Mouse (Mus musculus): ENCODE measurements at regions not wholly inside any gene's neighbourhood (a gene's known extent, or its start where the extent isn't known, plus 50 kb on each side); places are given as distances from the start of the nearest gene placed in this dataset.

GRCm38 (mm10) chr15:56516095-56516494 lies 961.3 kb downstream of the Slc22a22 start:
- Histone ChIP-seq H3K27ac (ENCODE audit: low read length) (no peak overlapping the region), H3K36me3 (ENCODE audit: insufficient read depth, low read length) (no peaks in the 10 kb centered on the region), H3K27me3 (ENCODE audit: insufficient read depth, low read length) (no peaks in the 10 kb centered on the region), H3K4me3 (ENCODE audit: low read length) (no peak overlapping the region), H3K9me3 (ENCODE audit: low read length) (no peaks in the 10 kb centered on the region), H3K9ac (replicated peaks; ENCODE audit: low read length) (no peak overlapping the region), H3K4me2 (replicated peaks; ENCODE audit: low read depth, low read length) (no peak overlapping the region), H3K4me1 (ENCODE audit: insufficient read depth, low read length) (no peaks in the 10 kb centered on the region; the same call in 1 of the 2 replicates)
- no peak for ATAC-seq (ENCODE audit: low FRiP score, low TSS enrichment)
- WGBS: 66% methylated on average over 2 of the region's 2 CpGs

DNA sequence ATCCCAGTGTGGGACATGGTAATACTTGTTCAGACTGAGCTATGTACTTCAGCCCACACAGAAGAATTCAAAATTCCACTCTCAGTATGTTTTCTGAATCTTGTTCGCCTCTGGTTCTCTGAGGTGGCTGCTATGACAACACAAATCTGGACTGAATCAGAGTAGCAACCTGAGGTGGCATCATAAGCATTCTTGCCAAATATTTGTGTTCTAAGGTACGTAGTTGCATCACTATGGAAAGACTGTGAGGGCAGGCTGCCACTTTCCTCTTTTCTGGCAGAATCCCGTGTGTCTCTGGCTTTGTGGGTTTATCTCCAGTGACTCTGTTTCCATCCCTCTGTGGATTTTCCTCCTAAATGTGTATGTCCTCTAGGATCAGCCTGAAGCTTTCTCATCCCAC lies 978.7 kb downstream of the Slc22a22 start:
- H3K4me2 ChIP-seq (replicated peaks; ENCODE audit: low read depth, low read length): no peak overlapping the region
- no peaks in the 10 kb centered on the region for H3K36me3 ChIP-seq (ENCODE audit: insufficient read depth, low read length)
- 79% methylated on average over 3 of the region's 3 CpGs for WGBS
- no peak overlapping the region for H3K27ac ChIP-seq (ENCODE audit: low read length)
- H3K9me3 ChIP-seq (ENCODE audit: low read length): no peaks in the 10 kb centered on the region
- no peaks in the 10 kb centered on the region for H3K27me3 ChIP-seq (ENCODE audit: insufficient read depth, low read length)
- no peak for ATAC-seq (ENCODE audit: low FRiP score, low TSS enrichment)
- H3K4me3 ChIP-seq (ENCODE audit: low read length): no peak overlapping the region
- H3K9ac ChIP-seq (replicated peaks; ENCODE audit: low read length): no peak overlapping the region
- no peaks in the 10 kb centered on the region for H3K4me1 ChIP-seq (ENCODE audit: insufficient read depth, low read length)

DNA sequence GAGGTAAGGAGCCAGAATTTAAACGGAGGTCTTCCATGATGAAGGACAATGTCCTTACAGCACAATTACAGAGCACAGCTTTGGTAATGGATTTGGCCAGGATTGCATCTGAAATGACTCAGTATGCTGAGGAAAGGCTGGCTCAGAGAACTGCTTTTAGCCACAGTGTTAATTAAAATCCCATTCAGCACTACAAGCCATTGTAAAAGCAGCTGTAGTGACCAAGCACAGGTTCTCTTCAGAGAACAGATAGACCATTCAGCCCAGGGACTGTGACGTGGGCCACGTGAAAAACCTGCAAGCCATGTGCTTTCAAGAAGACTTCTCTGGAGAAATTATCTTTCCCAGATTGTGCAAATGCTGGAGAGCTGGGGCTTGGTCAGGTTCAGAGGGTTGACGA lies 979.7 kb downstream of the Slc22a22 start:
- no peak overlapping the region for H3K4me2 ChIP-seq (replicated peaks; ENCODE audit: low read depth, low read length)
- 69% methylated on average over 4 of the region's 4 CpGs for WGBS
- no peaks in the 10 kb centered on the region for H3K27me3 ChIP-seq (ENCODE audit: insufficient read depth, low read length)
- ATAC-seq (ENCODE audit: low FRiP score, low TSS enrichment): no peak
- H3K27ac ChIP-seq (ENCODE audit: low read length): no peak overlapping the region
- H3K9ac ChIP-seq (replicated peaks; ENCODE audit: low read length): no peak overlapping the region
- no peaks in the 10 kb centered on the region for H3K4me1 ChIP-seq (ENCODE audit: insufficient read depth, low read length)
- no peak overlapping the region for H3K4me3 ChIP-seq (ENCODE audit: low read length)
- H3K9me3 ChIP-seq (ENCODE audit: low read length): no peaks in the 10 kb centered on the region
- H3K36me3 ChIP-seq (ENCODE audit: insufficient read depth, low read length): no peaks in the 10 kb centered on the region

GRCm38 (mm10) chr15:56496355-56496754 lies 981.1 kb downstream of the Slc22a22 start:
- H3K36me3 ChIP-seq (ENCODE audit: insufficient read depth, low read length): no peaks in the 10 kb centered on the region
- no peak overlapping the region for H3K4me2 ChIP-seq (replicated peaks; ENCODE audit: low read depth, low read length)
- H3K9me3 ChIP-seq (ENCODE audit: low read length): no peaks in the 10 kb centered on the region
- no peak overlapping the region for H3K4me3 ChIP-seq (ENCODE audit: low read length)
- H3K9ac ChIP-seq (replicated peaks; ENCODE audit: low read length): no peak overlapping the region
- 86% methylated on average over 2 of the region's 2 CpGs for WGBS
- ATAC-seq (ENCODE audit: low FRiP score, low TSS enrichment): no peak
- H3K27ac ChIP-seq (ENCODE audit: low read length): no peak overlapping the region
- no peaks in the 10 kb centered on the region for H3K27me3 ChIP-seq (ENCODE audit: insufficient read depth, low read length)
- no peaks in the 10 kb centered on the region for H3K4me1 ChIP-seq (ENCODE audit: insufficient read depth, low read length)

- Histone ChIP-seq H3K36me3 (ENCODE audit: insufficient read depth, low read length) (no peaks in the 10 kb centered on the region), H3K9me3 (ENCODE audit: low read length) (no peaks in the 10 kb centered on the region), H3K27me3 (ENCODE audit: insufficient read depth, low read length) (no peaks in the 10 kb centered on the region), H3K27ac (ENCODE audit: low read length) (no peak overlapping the region), H3K4me2 (replicated peaks; ENCODE audit: low read depth, low read length) (no peak overlapping the region), H3K4me1 (ENCODE audit: insufficient read depth, low read length) (no peaks in the 10 kb centered on the region), H3K9ac (replicated peaks; ENCODE audit: low read length) (no peak overlapping the region), H3K4me3 (ENCODE audit: low read length) (no peak overlapping the region)
- WGBS: 85% methylated on average over 3 of the region's 3 CpGs
- ATAC-seq (ENCODE audit: low FRiP score, low TSS enrichment): no peak
Observed at GRCm38 (mm10) chr15:56485931-56486330, 991.5 kb downstream of the Slc22a22 start.

DNA sequence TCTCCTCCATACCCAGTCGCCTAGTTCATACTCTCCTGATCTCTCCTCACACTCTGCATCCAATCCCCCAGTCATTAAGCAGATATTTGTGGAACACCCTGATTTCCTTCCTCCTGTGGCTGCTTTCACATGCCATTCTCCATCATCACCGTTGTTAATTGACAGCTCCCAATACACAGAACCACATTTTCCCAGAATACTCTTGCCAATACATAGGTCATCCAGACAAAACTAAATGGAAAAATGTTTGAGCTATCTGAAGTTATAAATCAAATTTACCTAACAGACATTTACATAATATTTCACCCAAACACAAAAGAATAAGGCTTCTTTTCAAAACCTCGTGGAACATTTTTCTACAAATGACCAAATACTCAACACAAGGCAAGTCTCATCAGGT lies 992.7 kb downstream of the Slc22a22 start:
- Histone ChIP-seq H3K27me3 (ENCODE audit: insufficient read depth, low read length) (no peaks in the 10 kb centered on the region), H3K4me3 (ENCODE audit: low read length) (no peak overlapping the region), H3K9ac (replicated peaks; ENCODE audit: low read length) (no peak overlapping the region), H3K36me3 (ENCODE audit: insufficient read depth, low read length) (no peaks in the 10 kb centered on the region), H3K27ac (ENCODE audit: low read length) (no peak overlapping the region), H3K9me3 (ENCODE audit: low read length) (no peaks in the 10 kb centered on the region), H3K4me1 (ENCODE audit: insufficient read depth, low read length) (no peaks in the 10 kb centered on the region), H3K4me2 (replicated peaks; ENCODE audit: low read depth, low read length) (no peak overlapping the region)
- ATAC-seq (ENCODE audit: low FRiP score, low TSS enrichment): no peak
- WGBS: 76% methylated on average over 3 of the region's 3 CpGs

GRCm38 (mm10) chr15:56479682-56480081 lies 997.7 kb downstream of the Slc22a22 start:
- Histone ChIP-seq H3K4me3 (ENCODE audit: low read length) (no peak overlapping the region), H3K4me1 (ENCODE audit: insufficient read depth, low read length) (no peaks in the 10 kb centered on the region), H3K27me3 (ENCODE audit: insufficient read depth, low read length) (no peaks in the 10 kb centered on the region), H3K27ac (ENCODE audit: low read length) (no peak overlapping the region), H3K4me2 (replicated peaks; ENCODE audit: low read depth, low read length) (no peak overlapping the region), H3K9ac (replicated peaks; ENCODE audit: low read length) (no peak overlapping the region), H3K9me3 (ENCODE audit: low read length) (no peaks in the 10 kb centered on the region), H3K36me3 (ENCODE audit: insufficient read depth, low read length) (no peaks in the 10 kb centered on the region)
- no peak for ATAC-seq (ENCODE audit: low FRiP score, low TSS enrichment)

DNA sequence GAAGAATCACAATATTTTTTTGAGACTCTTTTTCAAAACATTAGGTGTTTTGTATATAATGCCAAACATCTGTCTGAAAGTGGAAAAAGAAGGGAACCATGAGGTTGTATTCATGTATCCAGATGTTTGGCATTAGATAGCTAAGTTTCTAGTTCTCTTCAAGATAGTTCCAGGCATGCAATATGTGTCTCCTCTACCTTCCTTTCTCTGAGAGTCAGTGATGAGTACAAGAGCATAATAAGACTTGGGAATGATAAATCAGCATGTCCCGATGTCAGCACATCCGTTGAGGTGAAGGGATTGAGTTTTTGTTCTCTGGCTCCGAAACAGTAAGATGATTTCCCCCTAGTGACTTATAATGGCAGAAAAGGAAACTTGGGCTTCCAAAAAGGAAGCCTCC lies 998.4 kb downstream of the Slc22a22 start:
- WGBS: 53% methylated on average over 3 of the region's 3 CpGs
- Histone ChIP-seq H3K4me1 (ENCODE audit: insufficient read depth, low read length) (no peaks in the 10 kb centered on the region), H3K4me3 (ENCODE audit: low read length) (no peak overlapping the region), H3K9ac (replicated peaks; ENCODE audit: low read length) (no peak overlapping the region), H3K36me3 (ENCODE audit: insufficient read depth, low read length) (no peaks in the 10 kb centered on the region), H3K4me2 (replicated peaks; ENCODE audit: low read depth, low read length) (no peak overlapping the region), H3K27ac (ENCODE audit: low read length) (no peak overlapping the region), H3K27me3 (ENCODE audit: insufficient read depth, low read length) (no peaks in the 10 kb centered on the region), H3K9me3 (ENCODE audit: low read length) (no peaks in the 10 kb centered on the region)
- ATAC-seq (ENCODE audit: low FRiP score, low TSS enrichment): no peak

- Histone ChIP-seq H3K27ac (ENCODE audit: low read length) (no peak overlapping the region), H3K4me1 (ENCODE audit: insufficient read depth, low read length) (no peaks in the 10 kb centered on the region), H3K9ac (replicated peaks; ENCODE audit: low read length) (no peak overlapping the region), H3K36me3 (ENCODE audit: insufficient read depth, low read length) (no peaks in the 10 kb centered on the region), H3K9me3 (ENCODE audit: low read length) (no peaks in the 10 kb centered on the region), H3K27me3 (ENCODE audit: insufficient read depth, low read length) (no peaks in the 10 kb centered on the region), H3K4me2 (replicated peaks; ENCODE audit: low read depth, low read length) (no peak overlapping the region), H3K4me3 (ENCODE audit: low read length) (no peak overlapping the region)
- 97% methylated on average over 1 of the region's 1 CpGs for WGBS
- ATAC-seq (ENCODE audit: low FRiP score, low TSS enrichment): no peak
Observed at GRCm38 (mm10) chr15:56473679-56474078, 1003.7 kb downstream of the Slc22a22 start.

DNA sequence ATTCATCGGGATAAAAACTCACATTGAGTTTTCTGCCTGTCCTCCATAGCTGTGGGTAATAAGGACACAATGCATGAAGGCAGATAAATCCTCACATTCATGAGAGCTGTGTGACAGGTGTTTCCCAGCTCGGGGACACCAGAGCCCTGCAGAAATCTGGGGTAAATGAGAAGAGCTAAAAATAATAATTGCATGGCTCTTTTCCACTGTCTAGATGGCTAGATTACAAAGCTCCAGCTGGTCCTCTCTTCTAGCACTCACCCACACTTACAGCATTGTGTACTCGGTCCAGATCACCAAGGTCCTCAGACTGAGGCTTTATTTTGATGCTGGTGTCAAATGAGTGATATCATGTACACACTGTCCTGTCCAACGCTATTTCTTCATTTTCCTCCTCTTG lies 1025.5 kb downstream of the Slc22a22 start:
- no peaks in the 10 kb centered on the region for H3K36me3 ChIP-seq (ENCODE audit: insufficient read depth, low read length)
- H3K27me3 ChIP-seq (ENCODE audit: insufficient read depth, low read length): no peaks in the 10 kb centered on the region
- no peak overlapping the region for H3K4me3 ChIP-seq (ENCODE audit: low read length)
- no peak overlapping the region for H3K27ac ChIP-seq (ENCODE audit: low read length)
- no peaks in the 10 kb centered on the region for H3K4me1 ChIP-seq (ENCODE audit: insufficient read depth, low read length)
- H3K4me2 ChIP-seq (replicated peaks; ENCODE audit: low read depth, low read length): no peak overlapping the region
- H3K9me3 ChIP-seq (ENCODE audit: low read length): no peaks in the 10 kb centered on the region
- ATAC-seq (ENCODE audit: low FRiP score, low TSS enrichment): no peak
- no peak overlapping the region for H3K9ac ChIP-seq (replicated peaks; ENCODE audit: low read length)
- WGBS: 35% methylated on average over 4 of the region's 4 CpGs

Measured in kidney, embryonic 16.5 days (tissue).